ENCODE assay signal across 10 mouse cellular contexts in genomic region chrX:152618464-152618863, GRCm38 (mm10). TPM values are rescaled to one million over a fixed set of nuclear protein-coding genes. Genes with fewer than 3 reads are reported as not detected.
A peak's percentile ranks its signal among the peaks of the same experiment; 100 is the strongest.
DNase-seq lines count a peak whose midpoint lies in the region; ATAC-seq lines count a peak whose summit lies in the region.
"Had no signal": no experiment of that assay in that cellular context is flagged by ENCODE, and none has a peak within 500 bp of the region (broad histone marks: within the 10 kb centered on the region; RNA-seq: fewer than 3 reads in every experiment).

No protein-coding gene starts in this region.

- no peak for ATAC-seq in liver, embryonic 12.5 days
- no peak for ATAC-seq in embryonic facial prominence, embryonic 14.5 days (ENCODE audit: low read depth)

- no peak overlapping the region for H3K9ac ChIP-seq in liver, embryonic 12.5 days
- H3K9ac ChIP-seq in embryonic facial prominence, embryonic 14.5 days (ENCODE audit: low read depth, low read length) = no peak overlapping the region
- H3K9ac ChIP-seq: liver, embryonic 15.5 days had no signal

- WGBS in liver, embryonic 12.5 days (ENCODE audit: insufficient replicate concordance) = 74% methylated on average over 1 of the region's 1 CpGs
- 69% methylated on average over 1 of the region's 1 CpGs for WGBS in embryonic facial prominence, embryonic 14.5 days

- peaks cover 4% of the 10 kb centered on the region; the same call in 1 of the 2 replicates for H3K27me3 ChIP-seq in liver, embryonic 12.5 days (replicated peaks)
- peaks cover 3% of the 10 kb centered on the region; the same call in 1 of the 2 replicates for H3K27me3 ChIP-seq in embryonic facial prominence, embryonic 14.5 days (replicated peaks; ENCODE audit: control insufficient read depth, insufficient read depth, low read length)
- H3K27me3 ChIP-seq: liver, embryonic 15.5 days had no signal

- H3K4me3 ChIP-seq in liver, embryonic 12.5 days = no peak overlapping the region
- no peak overlapping the region for H3K4me3 ChIP-seq in embryonic facial prominence, embryonic 14.5 days (ENCODE audit: low read depth, low read length)
- H3K4me3 ChIP-seq: liver, embryonic 15.5 days had no signal

- no peaks in the 10 kb centered on the region for H3K4me1 ChIP-seq in liver, embryonic 12.5 days
- no peaks in the 10 kb centered on the region for H3K4me1 ChIP-seq in embryonic facial prominence, embryonic 14.5 days (ENCODE audit: control insufficient read depth, insufficient read depth, low read length)
- H3K4me1 ChIP-seq: liver, embryonic 15.5 days had no signal

- no peaks in the 10 kb centered on the region for H3K36me3 ChIP-seq in liver, embryonic 12.5 days
- no peaks in the 10 kb centered on the region for H3K36me3 ChIP-seq in embryonic facial prominence, embryonic 14.5 days (ENCODE audit: control insufficient read depth, insufficient read depth, low read length)
- H3K36me3 ChIP-seq: liver, embryonic 15.5 days had no signal

- H3K9me3 ChIP-seq in liver, embryonic 12.5 days (replicated peaks) = no peaks in the 10 kb centered on the region
- no peaks in the 10 kb centered on the region for H3K9me3 ChIP-seq in embryonic facial prominence, embryonic 14.5 days (ENCODE audit: control insufficient read depth, low read length)
- H3K9me3 ChIP-seq: liver, embryonic 15.5 days had no signal

- no peak overlapping the region for H3K4me2 ChIP-seq in liver, embryonic 12.5 days
- no peak overlapping the region for H3K4me2 ChIP-seq in embryonic facial prominence, embryonic 14.5 days (ENCODE audit: low read depth, low read length)
- H3K4me2 ChIP-seq: liver, embryonic 15.5 days had no signal

- DNase-seq in adrenal gland, postnatal 10 days = peak; percentile 40
- DNase-seq in adrenal gland, adult 8-10 months = no peak
- peak; percentile 20 for DNase-seq in liver
- DNase-seq in embryonic facial prominence, embryonic 14.5 days (ENCODE audit: low spot score) = peak; percentile 64
- peak; percentile 7 to 55 for DNase-seq in left cerebral cortex, postnatal 10 days (ENCODE audit: extremely low spot score in 1 of 2, low spot score in 2 of 2)
- DNase-seq in retina, embryonic 14.5 days (ENCODE audit: low spot score) = peak; percentile 69
- DNase-seq in urinary bladder, postnatal 36 days (ENCODE audit: low spot score in 2 of 2) = no peak

- no peak overlapping the region for H3K27ac ChIP-seq in liver, embryonic 12.5 days
- H3K27ac ChIP-seq in embryonic facial prominence, embryonic 14.5 days (replicated peaks; ENCODE audit: low read depth, low read length) = no peak overlapping the region
- H3K27ac ChIP-seq: liver, embryonic 15.5 days had no signal

- intact Hi-C loops in left cerebral cortex, postnatal 10 days (cut with DNase I) = loop anchor here (10.0 kb wide), 1 partner anchor 206 kb away; no protein-coding TSS in a partner anchor

RNA-seq across cellular contexts. Expression of gene Cldn34a, which starts 55.3 kb away (rescaled TPM):
- total RNA-seq in adrenal gland, postnatal 10 days (2021) = not detected
- total RNA-seq in adrenal gland, adult 8-10 months (2022) = not detected
- polyA plus RNA-seq in liver, embryonic 12.5 days (2016; fragmentation: Nextera tagmentation; extraction: Ambion mirVana) = not detected in 2 replicates
- not detected in 2 replicates for polyA plus RNA-seq in embryonic facial prominence, embryonic 14.5 days (2014; fragmentation: Nextera tagmentation; extraction: Ambion mirVana)
- not detected for total RNA-seq in left cerebral cortex, postnatal 10 days (2021)
- polyA plus RNA-seq: C2C12; liver, embryonic 15.5 days had no signal

Comparison
In these comparisons a context has a peak if more than half of its experiments do, and no peak if none do; other contexts are left out.
1. DNase-seq: peak in adrenal gland, postnatal 10 days (single experiment), liver (single experiment), embryonic facial prominence, embryonic 14.5 days (single experiment), left cerebral cortex, postnatal 10 days (2 of 2) and retina, embryonic 14.5 days (single experiment); none in adrenal gland, adult 8-10 months (single experiment) and urinary bladder, postnatal 36 days (0 of 2).